Mouse (Mus musculus) adrenal gland, postnatal 36 days (tissue): ENCODE measurements at regions not wholly inside any gene's neighbourhood (a gene's known extent, or its start where the extent isn't known, plus 50 kb on each side); places are given as distances from the start of the nearest gene placed in this dataset.

Experiments
- DNase-seq, 2 experiments: peaks; one replicate each; pipeline ENCODE4 v3.0.0; 2021; ENCODE audit warnings: mixed read lengths in 1 of 2

DNA sequence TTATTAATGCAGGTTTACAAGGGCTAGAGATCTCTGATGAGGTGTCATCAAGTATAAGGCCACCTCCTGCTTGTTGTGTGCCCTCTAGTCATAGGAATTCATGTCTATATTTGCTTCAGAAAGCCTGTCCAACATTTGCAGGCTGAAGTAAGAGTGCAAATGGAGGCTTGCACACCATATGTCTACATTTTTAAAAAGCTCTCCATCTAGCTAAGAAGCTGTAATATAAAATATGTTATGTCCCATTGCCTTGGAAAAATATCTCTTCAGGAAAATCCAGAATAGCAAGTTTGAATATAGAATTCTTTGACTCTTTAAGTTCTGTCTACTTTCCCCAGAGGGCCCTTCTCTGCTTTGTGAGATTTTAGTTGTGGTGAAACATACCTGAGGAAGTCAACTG, 134.6 kb downstream of the Cd24a start:
- DNase-seq: no peak

GRCm38 (mm10) chr10:43718768-43719167, 140.7 kb downstream of the Cd24a start:
- DNase-seq: no peak

GRCm38 (mm10) chr10:43721356-43721755, 143.3 kb downstream of the Cd24a start:
- no peak for DNase-seq

DNA sequence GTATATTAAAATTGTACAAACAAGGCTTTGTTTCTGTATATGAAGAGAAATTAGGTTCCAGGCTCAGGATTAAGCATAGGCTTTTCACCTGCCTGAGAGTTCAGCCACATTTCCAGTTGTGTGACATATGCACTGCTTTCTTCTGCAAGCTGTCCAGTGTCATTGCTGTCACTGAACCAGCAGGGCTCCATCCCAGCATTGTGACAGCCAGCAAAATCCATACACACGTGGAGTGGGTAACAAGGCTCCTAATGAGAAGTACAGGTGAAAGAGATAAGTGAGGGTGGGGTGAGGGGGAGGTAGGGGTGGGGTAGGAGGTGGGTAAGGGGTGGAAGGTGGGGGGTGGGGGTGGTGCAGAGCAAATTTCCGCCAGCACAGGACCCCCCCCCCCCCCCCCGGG, 144.1 kb downstream of the Cd24a start:
- DNase-seq: no peak

- no peak for DNase-seq
Observed at GRCm38 (mm10) chr10:43722711-43723614, 144.9 kb downstream of the Cd24a start.

GRCm38 (mm10) chr10:43723615-43723937, 145.5 kb downstream of the Cd24a start:
- peak; percentile 8 to 34 for DNase-seq

DNA sequence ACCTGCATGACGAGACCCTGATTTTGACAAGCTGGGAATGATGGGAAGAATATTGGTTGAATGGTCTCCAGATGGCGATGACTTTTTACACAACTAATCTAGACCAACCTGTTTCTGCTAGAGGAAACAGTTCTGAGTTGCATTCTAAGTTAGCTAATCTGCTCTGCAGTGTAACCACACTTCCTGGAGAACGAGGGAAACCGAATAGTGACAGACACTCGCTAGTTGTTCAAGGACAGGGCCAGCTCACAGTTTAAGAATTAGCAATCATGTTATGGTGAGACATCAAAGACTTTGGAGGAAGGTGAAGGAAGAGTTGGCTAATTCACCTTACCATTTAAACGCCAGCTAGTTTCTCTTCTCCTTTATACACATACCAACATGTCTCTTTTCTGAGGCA, 149.7 kb downstream of the Cd24a start:
- DNase-seq: no peak

DNA sequence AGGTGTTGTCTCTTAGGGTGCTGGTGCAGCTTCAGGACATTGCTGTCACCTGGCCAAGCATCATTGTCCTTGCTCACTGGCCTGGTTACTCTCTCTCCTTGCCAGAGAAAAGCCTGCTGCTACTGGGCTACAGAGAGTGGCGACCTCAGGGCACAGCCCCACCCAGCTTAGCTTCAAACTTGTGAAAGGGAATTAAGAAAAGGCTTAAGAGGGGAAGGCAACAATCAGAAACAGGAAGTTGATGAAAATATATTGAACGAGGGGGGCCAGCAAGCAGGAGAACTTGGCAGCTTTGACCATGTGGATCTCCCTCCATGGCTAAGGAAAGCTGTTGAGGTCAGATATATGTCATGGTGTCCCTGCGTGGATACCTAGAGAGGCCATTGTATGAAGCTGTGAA, 151.1 kb downstream of the Cd24a start:
- DNase-seq: no peak

DNA sequence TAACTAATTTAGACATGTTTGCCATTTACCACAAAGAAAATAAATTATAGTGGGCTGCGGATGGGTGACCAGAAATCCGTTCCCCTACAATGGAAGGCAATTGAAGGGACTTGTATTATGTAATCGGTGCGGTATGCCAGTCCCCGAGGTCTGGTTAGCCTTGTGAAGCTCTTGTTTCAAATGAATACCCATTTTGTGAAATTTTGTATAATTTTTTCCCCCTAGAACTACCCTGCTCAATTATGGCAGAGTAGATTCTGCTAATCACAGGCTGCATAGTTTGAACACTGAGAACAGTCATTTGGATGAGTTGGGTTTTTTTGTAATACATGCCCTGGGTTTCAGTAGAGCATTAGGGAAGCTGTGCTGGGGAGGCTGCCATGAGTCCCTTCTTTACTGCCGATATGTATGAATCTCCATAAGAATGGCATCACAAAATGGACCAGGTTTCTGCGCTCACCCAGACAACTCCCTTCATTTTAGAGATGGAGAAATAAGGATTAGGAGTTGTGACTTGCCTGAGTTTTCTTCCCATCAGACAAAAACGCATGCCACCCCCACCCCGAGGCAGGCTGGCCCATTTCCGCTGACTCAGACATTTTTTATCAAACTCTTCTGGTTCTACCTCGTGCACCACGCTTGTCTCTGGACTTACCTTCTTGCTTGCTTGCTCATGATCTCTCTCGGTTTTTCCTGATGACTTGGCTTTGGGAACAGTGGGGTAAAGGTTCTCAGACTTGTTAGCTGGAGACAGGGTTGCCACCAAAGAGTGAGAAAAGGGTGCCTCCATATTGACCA, 155.7 kb downstream of the Cd24a start:
- no peak for DNase-seq

- no peak for DNase-seq
Observed at GRCm38 (mm10) chr10:43739181-43739580, 161.1 kb downstream of the Cd24a start.

GRCm38 (mm10) chr10:43739718-43740117, 161.6 kb downstream of the Cd24a start:
- DNase-seq: no peak

GRCm38 (mm10) chr10:43740204-43740865, 161.2 kb downstream of the Qrsl1 start:
- DNase-seq: no peak

DNA sequence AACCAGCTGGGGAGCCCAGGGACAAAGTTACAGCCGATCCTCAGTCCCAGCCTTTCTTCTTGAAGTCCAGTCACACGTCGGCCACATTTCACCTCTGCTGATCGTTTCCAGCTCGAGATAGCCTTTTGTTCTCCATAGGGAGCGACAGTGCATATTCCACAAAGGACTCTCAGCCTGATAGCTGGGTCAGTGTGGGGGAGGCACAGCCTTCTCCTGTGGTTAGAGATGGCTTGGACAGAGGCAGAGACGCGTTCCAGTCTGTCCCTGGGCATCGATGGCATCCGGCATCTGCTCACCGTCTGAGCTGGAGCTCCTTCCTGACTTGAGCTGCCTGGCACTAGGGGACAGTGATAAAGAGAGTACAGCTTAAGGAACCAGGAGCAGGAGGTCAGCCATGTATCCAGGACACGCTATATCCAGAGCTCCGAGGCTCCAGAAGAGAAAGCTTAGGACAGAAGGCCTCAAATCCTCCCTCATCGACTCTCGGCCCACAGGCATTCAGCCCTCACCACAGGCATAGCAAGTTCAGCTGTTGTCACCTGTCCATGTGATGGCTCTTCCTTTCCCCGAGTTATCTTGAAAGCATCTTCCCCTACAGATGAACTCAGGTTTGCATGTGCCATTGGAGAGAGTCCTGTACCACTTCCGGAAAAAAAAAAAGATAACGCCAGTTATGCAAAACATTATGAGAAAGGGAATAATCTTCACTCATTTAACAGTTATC, 160.0 kb downstream of the Qrsl1 start:
- no peak for DNase-seq

GRCm38 (mm10) chr10:43742085-43743054, 159.2 kb downstream of the Qrsl1 start:
- DNase-seq: peak; percentile 35 to 53

- no peak for DNase-seq
Observed at GRCm38 (mm10) chr10:43743188-43744120, 158.1 kb downstream of the Qrsl1 start.

GRCm38 (mm10) chr10:43745931-43746630, 155.5 kb downstream of the Qrsl1 start:
- no peak for DNase-seq

GRCm38 (mm10) chr10:43746631-43747001, 154.9 kb downstream of the Qrsl1 start:
- DNase-seq: no peak

DNA sequence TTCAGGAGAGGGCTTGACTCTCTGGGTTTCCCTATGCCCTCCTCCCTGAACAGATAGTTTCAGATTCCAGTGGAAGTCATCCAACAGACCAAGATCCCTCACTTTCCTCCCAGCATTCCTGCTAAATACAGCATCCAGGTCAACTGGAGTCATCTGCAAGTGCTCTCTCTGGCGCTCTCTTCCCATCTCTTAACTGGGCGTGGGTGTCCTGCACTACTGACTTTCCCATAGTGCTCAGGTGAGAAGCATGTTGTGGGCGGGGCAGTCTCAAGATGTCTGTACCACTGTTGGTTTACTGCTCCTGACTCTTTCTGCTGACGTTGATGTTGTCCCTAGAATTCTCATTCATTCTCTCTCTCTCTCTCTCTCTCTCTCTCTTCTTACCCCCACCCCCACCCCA, 154.0 kb downstream of the Qrsl1 start:
- no peak for DNase-seq

GRCm38 (mm10) chr10:43748300-43748699, 153.2 kb downstream of the Qrsl1 start:
- no peak for DNase-seq
